Mouse (Mus musculus) heart, adult 2 months (tissue): ENCODE measurements around the gene Car14. TPM values are rescaled to one million over a fixed set of nuclear protein-coding genes. Genes with fewer than 3 reads are reported as not detected.

Experiments
- DNase-seq, 2 experiments: peaks; one replicate each; pipeline ENCODE4 v3.0.0; 2021
- H3K27ac ChIP-seq: fragments of 200-600 bp; 2 replicates; pipeline ENCODE4 v1.8.1; 2022
- H3K27me3 ChIP-seq: fragments of 200-500 bp; 2 replicates; pipeline ENCODE4 v1.6.1; 2012; ENCODE audit warnings: mild to moderate bottlenecking, low read length, inconsistent platforms, mixed read lengths; ENCODE audit not compliant: control insufficient read depth, insufficient read depth
- H3K36me3 ChIP-seq: fragments of 200-500 bp; 2 replicates; pipeline ENCODE4 v1.6.1; 2012; ENCODE audit warnings: low read length, inconsistent platforms; ENCODE audit not compliant: control insufficient read depth, insufficient read depth
- H3K4me1 ChIP-seq: fragments of 200-500 bp; 2 replicates; pipeline ENCODE4 v1.6.1; 2011; ENCODE audit warnings: low read length; ENCODE audit not compliant: control insufficient read depth, insufficient read depth
- H3K4me3 ChIP-seq: fragments of 200-600 bp; 2 replicates; pipeline ENCODE4 v1.8.1; 2022
- H3K79me2 ChIP-seq: fragments of 200-500 bp; replicated peaks from 2 replicates; pipeline ENCODE4 v1.6.1; 2012; ENCODE audit warnings: mild to moderate bottlenecking, inconsistent platforms, low read length, moderate library complexity, mixed read lengths; ENCODE audit not compliant: control insufficient read depth, insufficient read depth
- H3K9ac ChIP-seq: fragments of 200-500 bp; 2 replicates; pipeline ENCODE4 v1.6.1; 2012; ENCODE audit warnings: low read depth, mild to moderate bottlenecking, control low read depth, inconsistent platforms, low read length, mixed read lengths
- CTCF ChIP-seq: fragments of 200-600 bp; IDR thresholded peaks from 2 replicates; pipeline ENCODE4 v1.8.1; 2022; ENCODE audit warnings: antibody characterized with exemption, mild to moderate bottlenecking, moderate library complexity
- POLR2A ChIP-seq: fragments of 200-500 bp; IDR thresholded peaks from 2 replicates; pipeline ENCODE4 v1.6.1; 2011; ENCODE audit warnings: mild to moderate bottlenecking, low read depth, low read length, control low read depth; ENCODE audit not compliant: insufficient read depth
- WGBS: fragments of 180-500 bp; shearing (Covaris S2); methylation state at CpG from one replicate; pipeline ENCODE4 v1.1.7; 2018; 5-methylcytosine and 5-hydroxymethylcytosine counted together
- intact Hi-C: fragments of 180-260 bp; cut with DNase I; formaldehyde crosslinking; loops from one replicate; pipeline ENCODE4 v1.15.1; 2025
- polyA plus RNA-seq: library from polyadenylated mRNA; depleted of rRNA; stranded (reverse); fragments of >200 nt; gene quantifications from 2 replicates; pipeline ENCODE4 v1.2.3, GENCODE M21; 2012; rRNA removed
- total RNA-seq, 2 experiments: library from RNA; stranded (reverse); gene quantifications; 2 replicates each; pipeline ENCODE4 v1.2.3; 2021

The Car14 gene
- total and polyA plus RNA-seq, 3 experiments: 146 to 227 (median 208) TPM

- Histone ChIP-seq H3K36me3 (peaks cover 29% of the 10 kb centered on the region), H3K4me1 (peaks cover 1% of the 10 kb centered on the region; the same call in 1 of the 2 replicates), H3K9ac (no peak overlapping the region), H3K4me3 (no peak overlapping the region), H3K27ac (peak overlapping the region; percentile 69), H3K27me3 (no peaks in the 10 kb centered on the region), H3K79me2 (no peaks in the 10 kb centered on the region; the same call in 1 of the 2 replicates)
- intact Hi-C loops: no loop called here
- no peak for DNase-seq
- TF ChIP-seq POLR2A (no peak), CTCF (no peak)
- 32% methylated on average over 4 of the region's 4 CpGs for WGBS
These were observed 53.9 kb downstream of the Car14 start for GRCm38 (mm10) chr3:95850611-95851010.

Other genes starting within 250 kb of the Car14 start
- 100 to 1,000 TPM; 134 to 139 TPM for gene Mcl1, start 245.9 kb downstream of the Car14 start, total RNA-seq
- gene Mcl1, start 245.9 kb downstream of the Car14 start, polyA plus RNA-seq: 39.1 and 64.4 TPM in 2 replicates
- gene Adamtsl4, start 216.8 kb downstream of the Car14 start, total RNA-seq: 10 to 100 TPM; 39.2 to 51.4 TPM
- gene Adamtsl4, start 216.8 kb downstream of the Car14 start, polyA plus RNA-seq: 36.2 and 46.2 TPM in 2 replicates
- gene Ecm1, start 165.1 kb downstream of the Car14 start, total RNA-seq: 10 to 100 TPM; 54.4 to 61.9 TPM
- gene Ecm1, start 165.1 kb downstream of the Car14 start, polyA plus RNA-seq: 173 and 200 TPM in 2 replicates
- gene Tars2, start 144.5 kb downstream of the Car14 start, total RNA-seq: 10 to 100 TPM; 42.1 to 45.3 TPM
- 31.3 and 54.4 TPM in 2 replicates for gene Tars2, start 144.5 kb downstream of the Car14 start, polyA plus RNA-seq
- 10 to 100 TPM; 35.5 to 47.7 TPM for gene Rprd2, start 85.8 kb downstream of the Car14 start, total RNA-seq
- gene Rprd2, start 85.8 kb downstream of the Car14 start, polyA plus RNA-seq: 12.1 and 13.9 TPM in 2 replicates
- gene Prpf3, start 48.8 kb downstream of the Car14 start, total RNA-seq: 10 to 100 TPM; 19.4 to 24.0 TPM
- gene Prpf3, start 48.8 kb downstream of the Car14 start, polyA plus RNA-seq: 9.3 and 13.2 TPM in 2 replicates
- gene Mrps21, start 33.2 kb downstream of the Car14 start, total RNA-seq: 100 to 1,000 TPM; 314 to 350 TPM
- gene Mrps21, start 33.2 kb downstream of the Car14 start, polyA plus RNA-seq: 174 and 218 TPM in 2 replicates
- gene Ciart, start 22.4 kb downstream of the Car14 start, total RNA-seq: 10 to 100 TPM in 1 of 2 experiments, 1 to 10 TPM in 1; 5.1 to 27.0 TPM
- 5.0 and 7.7 TPM in 2 replicates for gene Ciart, start 22.4 kb downstream of the Car14 start, polyA plus RNA-seq
- 1 to 10 TPM; 8.5 to 9.0 TPM for gene BC028528, start 12.7 kb downstream of the Car14 start, total RNA-seq
- 14.5 and 29.8 TPM in 2 replicates for gene BC028528, start 12.7 kb downstream of the Car14 start, polyA plus RNA-seq
- 100 to 1,000 TPM in 1 of 2 experiments, 10 to 100 TPM in 1; 99.9 to 121 TPM for gene Aph1a, start 10.7 kb downstream of the Car14 start, total RNA-seq
- gene Aph1a, start 10.7 kb downstream of the Car14 start, polyA plus RNA-seq: 98.7 and 120 TPM in 2 replicates
- gene Anp32e, start 24.6 kb upstream of the Car14 start, total RNA-seq: 10 to 100 TPM; 83.0 to 90.9 TPM
- 15.5 and 29.9 TPM in 2 replicates for gene Anp32e, start 24.6 kb upstream of the Car14 start, polyA plus RNA-seq
- 10 to 100 TPM; 65.4 to 67.5 TPM for gene Plekho1, start 91.3 kb upstream of the Car14 start, total RNA-seq
- gene Plekho1, start 91.3 kb upstream of the Car14 start, polyA plus RNA-seq: 82.8 and 110 TPM in 2 replicates
- gene Vps45, start 153.8 kb upstream of the Car14 start, total RNA-seq: 10 to 100 TPM; 23.0 to 24.5 TPM
- 4.3 and 7.1 TPM in 2 replicates for gene Vps45, start 153.8 kb upstream of the Car14 start, polyA plus RNA-seq
- 10 to 100 TPM; 46.0 to 57.4 TPM for gene Otud7b, start 199.8 kb upstream of the Car14 start, total RNA-seq
- 10.9 and 15.8 TPM in 2 replicates for gene Otud7b, start 199.8 kb upstream of the Car14 start, polyA plus RNA-seq